Mouse (Mus musculus): ENCODE measurements at regions not wholly inside any gene's neighbourhood (a gene's known extent, or its start where the extent isn't known, plus 50 kb on each side); places are given as distances from the start of the nearest gene placed in this dataset.

DNA sequence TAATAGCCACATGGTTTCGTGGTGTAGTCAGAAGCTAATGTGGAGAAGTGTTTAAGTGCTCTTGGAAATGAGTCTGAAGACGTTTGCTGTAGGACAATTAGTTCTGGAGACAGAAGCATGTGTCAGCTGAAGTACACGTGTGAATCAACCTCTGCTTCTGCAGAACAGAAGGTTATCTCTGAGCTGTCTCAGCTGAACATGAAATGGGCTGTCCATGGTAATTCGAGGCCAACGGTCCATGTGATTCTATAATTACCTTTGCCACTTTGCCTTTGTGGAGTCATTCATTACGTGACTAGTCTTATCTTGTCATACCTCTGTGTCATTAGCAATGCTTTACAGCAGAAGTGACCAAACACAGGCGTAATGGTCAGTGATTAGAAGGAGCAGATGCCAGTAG is 295.6 kb upstream of the Veph1 start:
- DNase-seq (ENCODE audit: low spot score in 2 of 2): no peak

DNA sequence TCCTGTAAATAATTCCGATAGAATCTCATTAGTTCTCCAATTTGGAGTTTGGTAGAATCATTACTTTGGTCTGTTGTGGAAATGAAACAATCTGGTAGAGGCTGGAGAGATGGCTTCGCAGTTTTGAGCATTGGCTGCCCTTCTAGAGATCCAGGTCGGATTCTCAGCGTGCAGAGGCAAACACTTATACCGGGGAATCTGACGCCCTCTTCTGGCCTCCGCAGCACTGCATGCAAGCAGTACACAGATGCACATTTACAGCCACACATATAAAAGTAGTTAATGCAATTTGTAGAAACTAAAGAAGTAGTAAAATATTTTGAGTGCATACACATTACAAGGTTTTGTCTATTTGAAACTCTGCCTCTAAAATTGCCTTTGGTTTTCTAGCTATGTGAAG is 294.1 kb upstream of the Veph1 start:
- DNase-seq (ENCODE audit: low spot score in 2 of 2): no peak

DNA sequence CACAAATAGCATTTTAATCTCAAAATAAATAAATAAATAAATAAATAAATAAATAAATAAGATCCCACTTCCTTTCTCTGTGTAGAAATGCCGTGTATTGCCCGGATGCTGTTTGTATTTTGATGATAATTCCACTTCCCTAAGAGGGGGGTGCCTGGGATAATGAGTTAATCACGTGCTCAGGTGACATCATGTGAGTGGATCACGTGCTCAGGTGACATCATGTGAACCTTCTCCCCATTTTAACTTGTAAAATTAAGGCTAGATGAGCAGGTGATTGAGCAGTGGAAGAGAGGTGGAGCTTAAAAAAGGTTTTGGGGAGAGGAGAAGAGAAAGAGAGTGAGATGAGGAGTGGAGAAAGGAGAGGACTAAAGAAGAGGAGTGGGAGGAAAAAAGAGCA is 292.8 kb upstream of the Veph1 start:
- DNase-seq (ENCODE audit: low spot score in 2 of 2): no peak

DNA sequence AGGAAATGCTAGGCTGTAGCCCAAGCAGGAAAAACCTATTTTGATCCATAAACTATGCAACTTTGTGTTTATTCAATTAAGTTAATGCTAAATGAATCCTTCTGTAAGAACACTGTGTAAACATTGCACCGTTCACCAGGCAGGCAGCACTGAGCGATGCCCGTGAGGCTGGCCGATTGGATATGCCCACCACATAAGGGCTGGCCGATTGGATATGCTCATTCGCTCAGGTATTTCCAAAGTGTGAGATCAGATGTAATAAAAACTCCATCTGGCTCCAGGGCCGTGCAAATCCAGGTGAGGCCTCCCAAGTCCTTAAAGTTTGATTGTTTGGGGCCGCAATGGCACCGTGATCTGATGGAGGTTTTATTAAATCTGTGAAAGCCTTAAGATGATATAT is 288.2 kb upstream of the Veph1 start:
- no peak for DNase-seq (ENCODE audit: low spot score in 2 of 2)

DNA sequence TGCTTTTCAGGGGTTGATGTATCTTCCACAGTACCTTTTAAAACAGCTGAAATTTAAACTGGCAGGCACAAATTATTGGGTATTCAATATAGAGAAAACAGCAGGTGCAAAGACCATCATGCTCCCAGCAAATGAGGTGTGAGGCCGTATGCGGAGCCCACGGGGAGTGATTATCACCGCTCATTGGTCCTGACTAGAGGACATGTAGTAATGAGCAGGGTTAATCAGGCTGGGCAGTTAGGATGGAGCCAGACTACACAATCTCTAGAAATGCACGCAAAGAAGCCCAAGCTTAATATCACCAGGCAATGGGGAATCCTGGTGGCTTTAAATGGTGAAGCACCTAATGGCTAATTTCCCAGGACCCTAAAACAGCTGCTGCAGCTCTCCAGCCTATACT is 287.5 kb upstream of the Veph1 start:
- DNase-seq (ENCODE audit: low spot score in 2 of 2): no peak

DNA sequence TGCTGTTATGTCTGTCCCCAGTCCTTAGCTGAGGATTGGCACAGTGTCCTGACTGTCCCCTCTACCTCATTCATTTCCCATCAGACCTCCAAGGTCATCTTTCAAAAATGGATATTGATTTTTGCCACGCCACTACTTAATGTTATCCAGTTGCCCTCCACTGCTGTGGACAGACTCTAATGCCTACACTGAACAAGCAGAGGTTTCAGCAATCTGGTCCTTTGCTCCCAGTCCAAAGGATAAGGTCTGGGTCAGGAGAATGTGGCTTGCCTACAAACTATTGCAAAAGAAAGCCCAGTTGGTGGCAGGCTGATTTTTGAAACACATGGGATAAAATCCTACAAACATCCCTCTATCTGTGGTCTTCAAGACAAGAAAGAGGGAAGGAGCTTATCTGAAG is 280.0 kb upstream of the Veph1 start:
- no peak for DNase-seq (ENCODE audit: low spot score in 2 of 2)

DNA sequence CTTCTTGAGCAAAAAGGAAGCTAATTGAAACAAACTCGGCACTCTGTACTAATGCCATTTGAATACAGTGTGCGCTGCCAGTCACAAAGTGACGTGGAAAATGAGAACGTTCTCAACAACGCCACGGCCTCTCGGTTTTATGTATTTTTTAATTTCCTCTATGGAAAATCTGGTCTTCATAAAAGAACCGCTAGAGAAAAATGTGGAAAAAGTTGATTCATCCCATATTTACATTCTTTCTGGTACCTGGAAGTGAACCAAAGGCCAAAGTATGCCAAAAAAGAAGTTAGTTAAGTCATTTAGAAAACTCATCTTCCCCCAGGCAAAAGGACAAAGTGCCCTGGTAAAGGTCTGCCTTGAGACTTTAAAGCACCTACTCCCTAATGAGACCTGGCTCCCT is 277.7 kb upstream of the Veph1 start:
- no peak for DNase-seq (ENCODE audit: low spot score in 2 of 2)

DNA sequence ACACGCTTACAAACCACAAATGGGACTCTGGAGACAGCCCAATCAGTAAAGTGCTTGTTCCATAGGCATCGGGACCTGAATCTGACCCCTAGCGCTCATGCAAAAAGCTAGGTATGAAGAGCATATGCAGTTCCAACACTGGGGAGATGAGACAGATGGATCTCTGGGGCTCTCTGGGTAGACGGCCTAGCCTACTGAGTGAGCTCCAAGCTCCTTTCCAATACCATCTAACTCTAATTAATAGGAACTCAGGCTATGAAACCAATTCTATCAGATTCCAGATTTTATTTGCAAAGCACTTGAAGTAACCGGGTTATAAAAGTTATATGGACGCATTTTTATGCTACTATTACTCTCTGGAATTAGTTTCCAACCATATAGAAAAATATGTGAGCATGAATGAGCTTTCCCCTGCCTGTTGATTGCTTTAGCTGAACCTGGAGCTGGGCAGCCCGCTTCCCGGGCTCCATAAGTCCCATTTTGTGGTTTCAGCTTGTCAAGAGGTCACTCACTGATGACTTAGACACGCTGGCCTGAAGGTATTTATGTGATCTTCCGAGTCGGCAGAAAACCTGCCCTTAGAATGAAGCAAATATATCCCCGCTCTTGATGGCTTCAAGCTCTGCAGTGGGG is 276.4 kb upstream of the Veph1 start:
- no peak for DNase-seq (ENCODE audit: low spot score in 2 of 2)

DNA sequence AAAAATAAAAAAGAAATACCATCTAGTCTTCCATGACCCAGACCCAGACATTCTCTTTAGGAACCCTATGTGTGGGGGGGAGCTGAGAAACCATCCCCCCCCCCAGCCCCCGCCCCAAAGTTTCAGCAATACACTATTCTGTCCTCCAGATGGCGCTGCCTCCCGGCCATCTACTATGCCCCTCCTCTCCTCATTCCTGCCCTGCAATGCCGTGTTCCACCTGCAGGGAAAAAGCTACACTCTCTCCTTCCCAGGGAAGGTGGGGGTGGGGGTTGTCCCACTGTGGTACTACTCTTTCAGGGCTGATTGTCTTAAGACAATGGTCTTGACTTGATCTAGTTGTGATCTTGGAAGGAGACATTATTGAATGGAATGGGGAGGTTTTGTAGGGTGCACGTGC is 273.7 kb upstream of the Veph1 start:
- no peak for DNase-seq (ENCODE audit: low spot score in 2 of 2)

DNA sequence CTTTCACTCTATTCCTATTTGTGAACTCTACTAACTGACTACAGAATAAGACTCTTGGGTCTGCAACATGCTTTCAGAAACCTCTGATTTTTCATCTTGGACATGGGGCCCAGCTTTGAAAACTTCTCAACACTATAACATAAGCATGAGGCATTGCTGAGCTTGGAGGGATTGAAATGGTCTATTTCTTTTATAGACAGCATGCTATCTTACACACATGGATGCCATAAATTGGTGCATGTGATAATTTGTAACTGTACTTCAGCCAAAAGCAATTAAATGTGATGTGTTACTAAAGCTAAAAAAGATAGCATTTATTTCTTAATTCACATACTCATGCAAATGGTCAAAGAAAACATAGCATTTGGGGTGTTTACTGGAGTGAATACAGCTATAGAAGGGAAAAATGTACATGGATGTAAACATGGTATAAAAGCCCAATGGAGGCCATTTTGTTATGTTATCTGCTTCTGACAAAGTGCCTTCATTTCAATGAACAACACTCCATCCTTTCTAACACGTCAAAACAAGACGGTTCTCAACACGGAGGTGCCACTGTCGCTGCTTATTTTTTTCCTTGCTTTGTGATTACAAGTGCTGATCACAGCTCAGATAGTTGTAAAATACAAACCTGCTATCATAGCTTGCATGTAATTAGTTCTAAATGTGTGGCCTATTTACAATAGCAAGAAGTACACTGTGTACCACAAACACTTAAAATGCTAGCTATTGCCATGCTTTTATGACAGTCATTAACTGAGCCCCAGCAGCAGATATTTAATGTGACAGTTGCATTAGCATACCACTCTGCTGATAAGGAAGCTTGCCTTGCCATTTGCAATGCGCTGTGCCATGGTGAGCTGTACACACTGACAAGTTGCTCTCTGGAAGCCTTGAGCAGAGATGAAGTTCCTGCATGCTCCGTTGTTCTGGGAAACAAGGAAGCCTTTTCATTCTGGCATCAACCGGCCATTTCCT is 267.9 kb upstream of the Veph1 start:
- DNase-seq (ENCODE audit: low spot score in 2 of 2): no peak

DNA sequence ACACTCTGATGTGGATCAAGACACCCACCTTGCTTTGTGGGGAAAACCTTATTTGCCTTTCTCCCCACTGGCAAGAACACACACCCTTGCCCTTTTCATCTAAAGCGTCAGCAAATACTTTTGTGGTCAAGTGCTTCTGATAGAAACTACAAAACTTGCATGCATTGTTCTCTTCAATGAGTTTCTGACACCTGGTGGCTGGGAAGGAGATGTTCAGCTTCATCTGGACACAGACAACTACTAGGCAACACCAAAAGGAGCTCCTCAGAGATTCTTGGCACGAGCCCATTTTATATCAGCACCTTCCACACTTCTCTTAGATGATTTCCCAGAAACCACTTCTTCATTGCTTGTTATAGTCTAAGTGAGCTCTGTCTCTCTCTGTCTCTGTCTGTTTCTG is 266.7 kb upstream of the Veph1 start:
- DNase-seq (ENCODE audit: low spot score in 2 of 2): no peak

DNA sequence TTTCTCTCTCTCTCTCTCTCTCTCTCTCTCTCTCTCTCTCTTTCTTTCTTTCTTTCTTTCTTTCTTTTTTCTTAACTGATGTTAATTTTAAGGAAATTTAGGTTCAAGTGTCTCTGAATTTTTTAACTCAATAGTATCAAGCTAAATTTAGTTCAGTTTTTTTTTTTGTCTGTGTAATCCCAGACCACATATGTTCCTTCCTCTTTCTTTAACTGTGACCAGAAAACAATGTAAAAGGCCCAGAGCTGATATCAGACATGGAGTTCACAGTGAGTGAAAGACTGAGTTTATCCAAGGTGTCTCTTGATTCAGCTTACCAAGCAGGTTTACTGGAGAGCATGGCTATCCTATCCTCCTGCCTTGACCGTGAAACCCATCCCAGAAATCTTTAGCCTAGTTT is 258.9 kb upstream of the Veph1 start:
- no peak for DNase-seq (ENCODE audit: low spot score in 2 of 2)

DNA sequence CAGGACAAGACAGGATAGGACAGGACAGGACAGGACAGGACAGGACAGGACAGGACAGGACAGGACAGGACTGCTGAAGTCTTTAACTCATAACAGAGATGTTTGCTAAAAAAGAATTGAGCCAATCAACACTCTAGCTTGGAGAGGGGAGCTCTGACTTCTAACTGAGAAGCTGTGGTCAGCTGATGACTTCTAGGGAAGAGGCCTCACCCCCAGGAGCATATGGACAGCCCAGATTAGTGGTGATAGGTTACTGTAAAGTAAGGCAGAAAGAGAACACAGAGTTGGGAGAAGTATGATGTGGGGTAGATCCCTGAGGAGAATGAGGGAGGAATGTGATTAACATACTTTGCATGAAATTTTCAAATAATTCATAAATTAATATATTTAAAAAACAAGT is 254.3 kb upstream of the Veph1 start:
- no peak for DNase-seq (ENCODE audit: low spot score in 2 of 2)

DNA sequence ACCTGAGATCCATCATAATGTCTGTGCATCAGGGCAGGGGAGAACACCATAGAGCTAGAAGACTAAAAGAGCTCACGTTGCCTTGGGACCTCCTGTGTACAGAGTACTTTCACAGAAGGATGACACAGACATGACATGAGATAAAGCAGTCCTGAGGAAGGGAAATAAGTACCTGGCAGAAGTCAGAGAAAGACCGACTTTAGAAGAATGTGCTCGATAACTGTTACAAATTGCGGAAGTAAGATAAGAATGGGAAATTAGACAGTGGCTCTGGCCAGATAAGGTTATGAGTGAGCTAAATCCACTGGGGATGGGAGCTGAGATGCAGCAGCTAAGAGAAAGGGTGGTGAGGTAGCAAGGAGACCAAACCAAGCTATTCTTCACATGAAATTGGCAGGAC is 249.9 kb upstream of the Veph1 start:
- no peak for DNase-seq (ENCODE audit: low spot score in 2 of 2)

DNA sequence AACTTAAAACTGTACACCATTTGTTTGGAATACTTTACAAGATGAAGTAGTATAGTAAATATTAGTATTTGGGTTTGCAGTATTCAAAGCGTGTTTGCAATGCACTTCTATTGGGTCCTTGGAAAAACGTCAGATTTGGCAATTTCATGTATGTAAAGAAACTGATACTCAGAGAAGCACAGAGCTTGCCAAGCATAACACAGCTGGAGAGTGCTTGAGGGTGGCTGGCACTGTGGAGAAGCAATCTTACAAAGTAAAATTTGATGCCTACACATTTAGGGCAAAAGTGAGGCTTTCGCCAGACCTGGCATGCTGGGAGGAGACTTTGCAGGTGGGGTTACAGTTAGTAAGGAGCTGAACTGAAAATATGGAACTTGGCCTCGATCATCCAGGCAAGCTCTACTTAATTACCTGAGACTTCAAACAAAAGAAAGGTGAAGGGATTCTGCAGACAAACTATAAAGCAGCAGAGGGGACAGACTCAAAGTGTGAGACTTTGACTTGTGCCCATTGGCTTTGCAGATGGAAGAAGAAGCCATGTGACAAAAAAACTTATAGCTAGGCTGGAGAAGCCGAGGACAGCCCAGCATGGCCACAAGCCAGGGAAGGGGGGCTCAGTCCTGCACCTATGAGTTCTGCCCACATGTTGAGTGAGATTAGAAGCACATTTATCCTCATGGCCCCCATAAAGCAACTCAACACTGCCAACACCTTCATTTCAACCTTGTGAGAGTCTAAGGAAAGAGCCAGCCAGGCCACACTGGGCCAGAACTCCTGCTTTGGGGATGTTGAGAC is 247.7 kb upstream of the Veph1 start:
- DNase-seq (ENCODE audit: low spot score in 2 of 2): no peak

DNA sequence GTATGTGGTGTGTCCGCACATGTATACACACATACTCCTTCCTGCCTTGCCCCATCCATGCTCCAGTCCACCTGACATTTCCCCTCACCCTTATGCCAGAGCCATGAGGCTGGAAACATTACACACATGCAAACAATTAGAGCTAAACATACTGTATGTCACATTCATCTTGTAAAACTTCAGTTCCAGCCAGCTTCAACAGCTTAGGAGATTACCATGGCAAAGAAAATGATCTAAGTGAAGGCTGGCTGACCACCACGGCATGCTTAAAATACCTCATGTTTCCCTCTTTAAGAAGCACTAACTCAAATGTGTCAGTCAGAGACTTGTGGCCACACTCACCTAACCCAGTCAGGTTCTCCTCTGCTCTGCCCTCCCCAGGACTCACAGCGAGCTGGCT is 246.2 kb upstream of the Veph1 start:
- no peak for DNase-seq (ENCODE audit: low spot score in 2 of 2)

DNA sequence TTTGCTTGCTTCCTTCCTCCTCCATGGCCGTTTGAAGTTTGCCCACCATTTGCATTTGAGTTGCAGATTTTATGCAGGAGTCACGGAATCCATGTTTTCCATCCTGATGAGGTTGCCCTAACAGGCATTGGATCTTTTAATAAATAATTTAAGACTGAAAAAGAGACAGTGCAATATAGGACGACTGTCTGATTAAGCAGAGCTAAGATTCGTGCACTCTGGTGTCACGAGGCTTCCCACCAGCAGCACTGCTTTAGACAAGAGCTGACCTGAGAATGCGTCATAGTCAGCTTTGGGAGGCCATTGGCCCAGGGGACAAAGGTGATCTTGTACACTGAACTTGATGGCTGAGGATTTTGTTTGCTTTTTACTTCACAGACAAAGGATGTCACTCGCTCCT is 241.3 kb upstream of the Veph1 start:
- DNase-seq (ENCODE audit: low spot score in 2 of 2): no peak

DNA sequence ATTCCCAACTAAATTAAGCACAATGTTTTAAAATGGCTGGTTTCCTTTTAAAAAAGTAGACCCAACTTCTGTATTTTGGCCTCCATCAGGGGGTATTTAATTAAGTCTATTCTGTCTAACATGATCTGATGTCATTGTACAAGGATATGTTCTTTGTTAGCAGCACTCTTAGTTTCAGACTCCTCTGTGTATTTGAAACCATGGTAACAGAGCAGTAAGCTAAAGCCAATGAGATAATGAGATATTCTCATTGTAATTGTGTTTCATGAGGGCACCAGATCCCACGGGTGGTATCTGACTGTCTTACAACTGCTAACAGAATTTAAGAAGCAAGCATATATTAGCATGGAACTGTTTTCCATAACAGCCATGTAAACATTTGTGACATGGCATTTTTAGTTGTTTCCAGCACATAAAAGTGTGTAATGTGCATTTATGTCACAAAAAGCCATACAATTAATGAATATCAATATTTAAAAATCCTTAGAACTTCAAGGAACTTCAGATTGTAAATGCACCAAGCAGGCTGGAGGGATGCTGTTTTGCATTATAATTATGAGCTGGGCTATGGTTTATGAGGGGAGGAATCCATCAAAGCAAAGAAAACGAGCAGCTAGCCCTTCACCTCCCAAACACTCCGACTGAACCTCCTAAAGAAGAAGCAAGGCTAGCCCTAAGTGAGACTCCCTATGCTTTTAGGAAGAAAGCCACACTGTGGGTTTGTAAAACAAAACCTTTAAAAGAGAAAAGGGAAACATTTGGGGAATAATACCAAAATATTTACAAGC is 240.7 kb upstream of the Veph1 start:
- DNase-seq (ENCODE audit: low spot score in 2 of 2): no peak

DNA sequence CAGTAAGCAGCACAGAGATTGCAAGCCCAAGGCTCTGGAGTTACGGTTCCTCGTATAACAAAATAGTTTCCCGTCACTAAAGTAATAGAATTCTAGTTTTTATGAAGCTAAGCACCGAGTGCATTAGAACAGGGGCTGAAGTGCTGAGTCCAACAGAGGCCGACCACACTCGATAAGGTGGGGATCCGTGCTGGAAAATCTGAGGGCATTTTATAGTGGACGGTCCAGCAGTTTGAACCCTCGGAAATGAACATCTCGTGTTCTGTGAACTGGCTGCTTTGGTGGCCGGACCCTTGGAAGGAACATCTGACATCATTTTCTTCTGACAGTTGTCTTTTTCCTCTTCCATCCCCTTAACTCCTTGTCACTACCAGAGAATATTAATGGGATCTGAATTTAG is 240.0 kb upstream of the Veph1 start:
- DNase-seq (ENCODE audit: low spot score in 2 of 2): no peak

DNA sequence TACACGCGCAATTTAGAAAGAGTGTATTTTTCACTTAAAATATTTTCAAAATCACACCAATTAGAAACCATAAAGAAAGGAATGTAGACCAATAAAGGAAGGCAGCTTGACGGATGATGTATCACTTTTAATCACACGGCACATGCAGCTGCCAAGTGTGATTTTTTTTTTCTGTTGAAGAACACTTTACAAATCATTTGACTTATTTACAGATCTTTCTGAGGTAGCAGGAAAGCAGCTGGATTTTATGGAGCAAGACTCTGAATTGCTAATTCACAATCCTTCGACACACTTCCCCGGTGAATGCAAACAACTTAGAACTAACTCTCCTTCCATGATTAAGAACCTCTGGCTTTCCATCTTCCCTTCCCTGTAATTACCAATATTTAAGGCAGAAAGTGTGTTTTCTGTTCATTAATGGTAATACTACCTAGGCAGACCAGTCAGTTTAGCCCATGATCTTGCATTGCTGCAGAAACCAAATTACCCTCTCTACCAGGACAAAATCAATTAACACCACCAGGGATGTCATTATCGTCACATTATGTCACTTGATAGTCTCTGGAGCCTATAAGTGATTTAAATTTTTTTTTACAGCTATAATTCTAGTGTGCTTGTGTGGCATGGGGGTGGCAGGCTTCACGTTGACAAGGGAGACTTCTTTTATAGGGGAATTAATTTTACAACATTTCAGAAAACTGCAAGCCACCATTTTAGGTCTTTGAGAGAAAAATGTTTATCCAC is 239.3 kb upstream of the Veph1 start:
- no peak for DNase-seq (ENCODE audit: low spot score in 2 of 2)

DNA sequence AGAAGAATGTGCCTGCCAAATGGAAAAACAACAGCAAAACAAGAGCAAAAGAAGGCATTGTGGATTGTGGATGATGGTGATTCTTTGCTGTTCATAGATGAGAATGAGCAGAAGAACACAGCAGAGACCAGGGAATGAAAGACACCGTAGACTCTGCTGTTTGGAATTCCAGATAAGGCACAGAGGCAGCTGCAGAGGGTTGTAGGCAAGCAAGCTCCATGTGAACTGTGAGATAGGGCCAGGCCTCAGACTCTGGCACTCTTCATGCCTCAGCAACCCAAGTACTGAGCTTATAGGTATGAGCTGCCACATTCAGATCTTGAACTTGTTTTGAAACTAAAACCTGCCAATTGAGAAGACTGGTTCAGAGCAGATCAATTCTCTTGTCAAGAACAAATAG is 223.3 kb upstream of the Veph1 start:
- DNase-seq (ENCODE audit: low spot score in 2 of 2): no peak
